Mouse (Mus musculus): ENCODE results near the gene Gng2. TPM values are rescaled to one million over a fixed set of nuclear protein-coding genes. Genes with fewer than 3 reads are reported as not detected.
A peak's percentile ranks its signal among the peaks of the same experiment; 100 is the strongest.
"Not testable (repeated sequence)": the region's sequence is repeated elsewhere in the genome, so short reads cannot be mapped to it uniquely, and the experiment has no call there.

Gene Gng2
- total RNA-seq, 2 experiments from 2014 or later = 15.8 to 16.7 TPM

GRCm38 (mm10) chr14:19946221-19946620 lies 31.2 kb downstream of the Gng2 start:
- intact Hi-C loops (cut with DNase I) = no loop called here
- DNase-seq (ENCODE audit: low spot score) = no peak

- intact Hi-C loops (cut with DNase I) = no loop called here
- DNase-seq (ENCODE audit: low spot score) = no peak
Observed at GRCm38 (mm10) chr14:19942732-19943131, 34.7 kb downstream of the Gng2 start.

DNA sequence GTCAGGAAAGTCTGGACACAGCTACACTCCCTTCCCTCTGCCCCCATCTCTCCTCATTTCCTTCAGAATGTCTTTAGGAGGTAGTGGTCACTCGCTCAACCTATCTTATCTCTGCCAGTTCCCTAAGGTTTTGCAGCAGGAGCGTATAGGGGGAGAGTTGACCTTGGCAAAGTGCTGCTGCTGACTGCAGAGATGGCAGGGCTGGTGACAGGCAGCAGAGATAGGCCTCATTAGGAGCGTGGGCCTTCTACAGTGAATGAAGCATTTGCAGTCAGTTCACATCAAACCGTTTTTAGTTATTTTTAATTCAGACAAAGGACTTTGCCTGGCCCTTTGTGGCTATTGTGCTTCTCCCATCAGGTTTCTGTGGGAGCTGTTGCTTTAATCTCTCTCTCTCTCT lies 35.1 kb downstream of the Gng2 start:
- intact Hi-C loops (cut with DNase I) = no loop called here
- DNase-seq (ENCODE audit: low spot score) = no peak

GRCm38 (mm10) chr14:19940066-19940465 lies 37.4 kb downstream of the Gng2 start:
- intact Hi-C loops (cut with DNase I) = no loop called here
- no peak for DNase-seq (ENCODE audit: low spot score)

- no peak for DNase-seq (ENCODE audit: low spot score)
- intact Hi-C loops (cut with DNase I) = no loop called here
Observed at GRCm38 (mm10) chr14:19938545-19938944, 38.9 kb downstream of the Gng2 start.

GRCm38 (mm10) chr14:19935084-19935483 lies 42.3 kb downstream of the Gng2 start:
- no peak for DNase-seq (ENCODE audit: low spot score)
- intact Hi-C loops (cut with DNase I) = no loop called here

GRCm38 (mm10) chr14:19933314-19933713 lies 44.1 kb downstream of the Gng2 start:
- intact Hi-C loops (cut with DNase I) = loop anchor here (5.0 kb wide), 1 partner anchor 46 kb away; no protein-coding TSS in a partner anchor
- DNase-seq (ENCODE audit: low spot score) = peak; percentile 5

DNA sequence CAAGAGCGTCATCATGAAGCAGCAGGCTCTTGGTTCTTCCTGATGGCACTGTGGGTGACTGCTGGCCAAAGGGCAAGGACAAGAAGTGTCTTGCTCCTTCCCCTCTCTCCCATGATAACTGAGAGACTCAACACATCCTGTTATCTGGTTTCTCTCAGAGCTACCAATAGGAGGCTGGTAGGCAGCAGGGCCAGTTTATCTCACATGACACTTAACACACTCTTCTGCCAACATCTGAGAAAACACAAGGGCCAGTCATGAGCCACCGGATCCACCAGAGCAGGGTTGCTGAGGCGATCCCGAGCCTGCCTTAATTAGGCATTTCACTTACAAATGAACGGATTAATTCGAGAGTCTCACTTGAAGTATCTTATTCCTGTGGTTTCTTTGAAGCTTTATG lies 49.5 kb downstream of the Gng2 start:
- intact Hi-C loops (cut with DNase I) = no loop called here
- no peak for DNase-seq (ENCODE audit: low spot score)

DNA sequence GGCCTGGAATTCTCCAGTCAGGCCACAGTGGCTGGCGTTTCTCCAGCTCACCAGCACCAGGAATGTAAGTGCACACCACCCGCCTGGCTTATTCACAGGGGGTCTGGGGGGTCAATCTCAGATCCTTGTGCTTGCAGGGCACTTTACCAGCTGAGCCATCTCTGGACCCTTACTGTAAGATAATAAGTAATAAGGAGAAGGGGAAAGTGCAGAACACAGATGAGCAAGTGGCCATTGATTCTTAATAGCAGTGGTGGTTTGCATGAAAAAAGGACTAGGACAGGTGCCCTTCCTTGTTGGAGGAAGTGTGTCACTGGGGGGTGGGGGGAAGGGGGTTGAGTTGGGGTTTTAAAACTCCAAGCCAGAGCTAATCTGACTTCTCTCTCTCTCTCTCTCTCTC lies 50.3 kb downstream of the Gng2 start:
- intact Hi-C loops (cut with DNase I) = no loop called here
- DNase-seq (ENCODE audit: low spot score) = no peak

DNA sequence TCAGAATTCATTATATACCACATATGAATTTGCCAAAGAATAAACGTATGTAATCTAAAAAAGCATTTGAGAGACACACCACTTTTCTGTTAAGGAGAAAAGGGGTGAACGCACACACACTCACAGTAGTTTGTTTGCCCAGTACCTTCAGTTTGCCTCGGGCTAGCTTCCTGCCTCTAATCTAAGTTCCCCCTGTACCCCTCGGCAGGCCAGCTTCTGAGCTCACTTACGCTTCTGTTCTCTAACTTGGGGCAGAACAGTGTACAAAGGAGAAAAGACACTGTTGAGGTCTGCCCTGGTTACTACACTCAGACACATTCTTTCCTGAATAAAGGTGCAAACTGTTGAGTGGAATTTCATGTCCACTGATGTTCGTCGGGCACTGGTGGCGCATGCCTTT lies 51.1 kb downstream of the Gng2 start:
- intact Hi-C loops (cut with DNase I) = no loop called here
- DNase-seq (ENCODE audit: low spot score) = no peak

DNA sequence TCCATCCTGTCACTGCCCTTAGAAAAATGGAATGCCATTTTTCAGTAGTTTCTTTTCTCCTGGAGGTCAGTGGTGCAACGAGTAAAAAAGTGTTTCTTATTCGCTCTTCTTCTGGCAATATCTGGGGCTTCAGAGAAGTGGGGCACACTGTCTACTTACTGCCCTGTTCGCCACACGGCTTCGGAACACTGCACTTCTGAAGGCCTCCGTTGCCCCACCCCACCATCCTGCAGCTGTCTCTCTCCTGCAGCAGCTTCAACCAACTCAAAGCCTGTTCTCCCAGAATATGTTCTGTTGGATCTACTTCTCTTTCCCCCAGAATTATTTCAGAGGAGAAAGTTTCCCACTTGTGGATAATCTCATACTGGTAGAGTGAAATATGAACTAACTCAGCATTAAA lies 52.3 kb downstream of the Gng2 start:
- intact Hi-C loops (cut with DNase I) = no loop called here
- no peak for DNase-seq (ENCODE audit: low spot score)

DNA sequence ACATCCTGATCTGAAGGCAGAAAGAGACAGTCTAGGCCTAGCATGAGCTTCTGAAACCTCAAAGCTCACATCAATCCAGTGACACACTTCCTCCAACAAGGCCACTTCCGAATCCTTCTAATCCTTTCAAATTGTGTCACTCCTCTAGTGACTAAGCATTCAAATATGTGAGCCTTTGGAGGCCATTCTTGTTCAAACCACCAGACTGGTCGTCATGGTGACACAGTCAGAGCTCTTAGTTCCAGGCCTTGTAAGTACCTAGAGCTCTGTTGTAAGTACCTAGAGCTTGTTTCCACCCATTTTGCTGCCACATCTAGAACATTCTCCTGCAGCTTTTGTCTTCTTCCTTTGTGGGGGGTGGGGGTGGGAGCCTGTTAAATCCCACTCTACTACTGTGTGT lies 53.3 kb downstream of the Gng2 start:
- no peak for DNase-seq (ENCODE audit: low spot score)
- intact Hi-C loops (cut with DNase I) = no loop called here

- no peak for DNase-seq (ENCODE audit: low spot score)
- intact Hi-C loops (cut with DNase I) = no loop called here
Observed at GRCm38 (mm10) chr14:19920254-19920691, 57.2 kb downstream of the Gng2 start.

- no peak for DNase-seq (ENCODE audit: low spot score)
- intact Hi-C loops (cut with DNase I) = no loop called here
Observed at GRCm38 (mm10) chr14:19919789-19920188, 57.6 kb downstream of the Gng2 start.

DNA sequence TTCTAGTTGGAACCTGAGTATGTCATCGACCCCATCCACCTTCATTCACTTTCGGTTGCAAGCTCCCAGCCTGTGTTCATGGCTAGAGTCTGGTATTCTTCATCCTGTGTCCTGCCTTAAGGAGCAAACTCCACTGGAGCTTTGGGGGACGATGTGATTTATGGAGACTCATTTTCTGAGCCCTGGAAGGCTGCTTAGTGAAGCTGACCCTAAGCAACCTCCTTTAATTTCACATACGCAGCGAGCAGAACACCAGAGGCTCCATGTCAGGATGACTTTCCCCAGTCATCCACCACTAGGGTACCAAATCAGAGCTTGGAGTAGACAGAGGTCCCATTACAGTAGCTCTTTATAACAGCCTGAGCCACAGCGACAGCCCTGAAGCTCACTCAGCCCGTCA lies 59.9 kb downstream of the Gng2 start:
- no peak for DNase-seq (ENCODE audit: low spot score)
- intact Hi-C loops (cut with DNase I) = no loop called here

DNA sequence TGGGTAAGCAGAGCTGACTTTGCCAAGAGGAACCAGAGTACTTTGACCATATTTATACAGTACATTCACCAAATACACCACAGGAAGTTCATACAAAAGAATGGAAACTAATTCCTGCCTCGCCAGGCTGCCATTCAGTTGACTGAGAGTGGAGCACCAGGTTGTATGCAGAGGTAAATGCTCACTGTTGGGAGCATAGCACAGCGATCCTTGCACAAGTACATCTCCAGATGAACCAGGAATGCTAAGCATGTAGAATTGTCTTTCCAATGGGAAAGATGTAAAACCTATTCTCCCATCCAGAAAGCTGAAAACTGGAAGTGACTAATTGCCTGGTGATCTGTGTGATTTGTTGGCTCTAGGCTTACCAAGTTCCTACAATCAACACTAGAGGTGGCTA lies 61.1 kb downstream of the Gng2 start:
- DNase-seq (ENCODE audit: low spot score) = no peak
- intact Hi-C loops (cut with DNase I) = no loop called here

- intact Hi-C loops (cut with DNase I) = no loop called here
- DNase-seq (ENCODE audit: low spot score) = no peak
Observed at GRCm38 (mm10) chr14:19912891-19913290, 64.5 kb downstream of the Gng2 start.

GRCm38 (mm10) chr14:19905615-19906014 lies 71.8 kb downstream of the Gng2 start:
- intact Hi-C loops (cut with DNase I) = no loop called here
- peak; percentile 48 for DNase-seq (ENCODE audit: low spot score)

GRCm38 (mm10) chr14:19904821-19905220 lies 72.6 kb downstream of the Gng2 start:
- intact Hi-C loops (cut with DNase I) = no loop called here
- no peak for DNase-seq (ENCODE audit: low spot score)

DNA sequence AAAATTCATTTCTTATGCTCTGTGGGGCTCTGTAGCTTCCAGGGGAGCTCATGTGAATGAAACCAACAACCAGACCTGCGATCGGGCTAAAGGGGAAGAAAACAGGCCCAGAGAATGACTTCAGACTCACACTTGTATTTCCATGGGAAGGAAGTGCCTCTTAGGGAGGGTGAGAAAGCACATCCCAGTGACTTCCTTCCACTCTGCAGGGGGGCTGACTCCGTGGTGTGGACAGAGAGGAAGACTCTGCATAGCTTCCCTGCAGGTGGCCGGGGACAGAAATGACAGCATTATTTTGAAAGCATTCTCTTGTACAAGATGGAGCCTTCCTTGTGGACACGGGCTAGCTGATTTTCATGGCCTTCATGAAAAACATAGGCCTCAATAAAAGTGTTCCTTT lies 73.4 kb downstream of the Gng2 start:
- DNase-seq (ENCODE audit: low spot score) = no peak
- intact Hi-C loops (cut with DNase I) = no loop called here

GRCm38 (mm10) chr14:19900492-19900891 lies 76.9 kb downstream of the Gng2 start:
- no peak for DNase-seq (ENCODE audit: low spot score)
- intact Hi-C loops (cut with DNase I) = no loop called here

GRCm38 (mm10) chr14:19887569-19887968 lies 89.9 kb downstream of the Gng2 start:
- DNase-seq (ENCODE audit: low spot score) = no peak

GRCm38 (mm10) chr14:19884431-19884830 lies 93.0 kb downstream of the Gng2 start:
- intact Hi-C loops (cut with DNase I); DNase-seq (ENCODE audit: low spot score): not testable (repeated sequence)

More at GRCm38 (mm10) chr14:19887569-19887968, 89.9 kb downstream of the Gng2 start:
- intact Hi-C loops (cut with DNase I) = loop anchor here (5.0 kb wide), 1 partner anchor 45 kb away; no protein-coding TSS in a partner anchor

All from heart, postnatal 25 days (tissue).